Comparison of ENCODE assay signal across 8 mouse cellular contexts in the genomic region with DNA sequence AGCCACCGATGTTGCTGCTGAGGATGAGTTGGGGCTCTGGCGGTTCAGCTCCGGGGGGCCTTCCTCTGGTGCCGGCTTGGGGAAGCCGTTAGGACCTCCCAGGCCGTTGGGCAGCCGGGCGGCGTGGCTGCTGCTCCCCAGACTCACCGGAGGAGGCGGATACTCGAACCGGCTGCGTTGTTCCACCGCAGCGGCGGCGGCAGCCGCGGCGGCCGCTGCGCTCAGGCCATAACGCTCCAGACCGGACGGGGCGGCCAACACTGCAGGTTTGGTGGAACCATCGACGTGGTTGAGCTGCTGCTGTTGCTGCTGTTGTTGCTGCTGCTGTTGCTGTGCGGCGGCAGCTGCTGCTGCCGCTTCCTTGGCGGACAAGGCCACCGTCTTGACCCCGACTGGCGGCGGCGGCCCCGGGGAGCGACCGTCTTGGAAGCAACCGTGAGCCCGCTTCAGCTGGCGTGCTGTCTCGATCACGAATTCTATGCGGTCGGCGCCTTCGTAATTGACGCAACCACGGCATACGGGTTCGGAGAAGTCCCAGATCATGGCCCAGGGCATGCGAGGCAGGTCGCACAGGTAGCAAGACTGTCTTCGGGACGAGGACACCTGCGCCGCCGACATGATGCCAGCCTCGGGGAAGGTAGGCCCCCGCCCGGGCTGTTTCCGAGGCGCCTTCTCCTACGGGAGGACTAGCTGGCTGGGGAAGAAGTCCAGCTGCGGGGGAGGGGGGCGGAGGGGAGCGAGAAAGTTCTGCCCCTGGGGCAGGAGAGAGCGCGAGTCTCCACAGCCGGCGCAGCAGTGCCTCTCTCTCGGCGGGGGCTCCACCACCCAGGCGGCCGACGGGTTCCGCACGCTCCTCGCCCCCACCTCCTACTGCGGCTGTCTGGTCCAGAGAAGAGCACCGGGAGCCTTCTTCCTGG. TPM values are rescaled to one million over a fixed set of nuclear protein-coding genes. Genes with fewer than 3 reads are reported as not detected.
DNase-seq lines count a peak whose midpoint lies in the region; ATAC-seq and TF ChIP-seq lines count a peak whose summit lies in the region.

No protein-coding gene starts in this region.

- peaks cover 22% of the 10 kb centered on the region for H3K36me3 ChIP-seq in ES-E14 (ENCODE audit: control insufficient read depth, insufficient read depth, low read length, poor library complexity, severe bottlenecking)
- H3K36me3 ChIP-seq in intestine, embryonic 15.5 days = no peaks in the 10 kb centered on the region

- no peak; the same call in 1 of the 2 replicates for ATAC-seq in intestine, embryonic 15.5 days

- no peaks in the 10 kb centered on the region for H3K27me3 ChIP-seq in intestine, embryonic 15.5 days (replicated peaks)

- peak; percentile 58; the same call in 1 of the 2 replicates for TF ChIP-seq POLR2A in lung, adult 2 months (IDR thresholded peaks at IDR 0.05; ENCODE audit: borderline replicate concordance, extremely low read depth, low read depth, low read length)

- in situ Hi-C loops in ES-E14 (cut with MboI; ENCODE audit: low sequenced_read_pairs in 2 of 2, unreplicated experiment in 2 of 2) = no loop called here

- H3K27ac ChIP-seq in ES-E14 (ENCODE audit: insufficient read depth, low read depth, low read length, poor library complexity, severe bottlenecking) = peak overlapping the region; percentile 96
- H3K27ac ChIP-seq in intestine, embryonic 15.5 days = peak overlapping the region; percentile 98

- H3K9ac ChIP-seq in ES-E14 (ENCODE audit: insufficient read depth, low read depth, low read length, poor library complexity, severe bottlenecking) = peak overlapping the region; percentile 94
- peak overlapping the region; percentile 96 for H3K9ac ChIP-seq in intestine, embryonic 15.5 days

- peak overlapping the region; percentile 87 to 89 for H3K4me3 ChIP-seq in ES-E14 (ENCODE audit: insufficient read depth in 1 of 2, low read depth in 1 of 2, low read length in 2 of 2, poor library complexity in 1 of 2, severe bottlenecking in 1 of 2)
- peak overlapping the region; percentile 54 for H3K4me3 ChIP-seq in intestine, embryonic 15.5 days (replicated peaks)
- H3K4me3 ChIP-seq in lung, adult 2 months (replicated peaks; ENCODE audit: extremely low read depth, low read depth, low read length) = peak overlapping the region; percentile 69

- no peak for TF ChIP-seq CTCF in lung, adult 2 months (IDR thresholded peaks at IDR 0.05; ENCODE audit: insufficient read depth, low read length)

- H3K4me1 ChIP-seq in ES-E14 (ENCODE audit: control insufficient read depth in 2 of 2, insufficient read depth in 2 of 2, low read length in 2 of 2, poor library complexity in 1 of 2) = peaks cover 10 to 11% of the 10 kb centered on the region in 2 experiments
- peaks cover 42% of the 10 kb centered on the region for H3K4me1 ChIP-seq in intestine, embryonic 15.5 days (replicated peaks)
- H3K4me1 ChIP-seq in lung, adult 2 months (ENCODE audit: control insufficient read depth, insufficient read depth, low read length) = peaks cover 19% of the 10 kb centered on the region

- no peaks in the 10 kb centered on the region for H3K9me3 ChIP-seq in ES-E14 (ENCODE audit: control insufficient read depth, insufficient read depth, low read depth, low read length)
- no peaks in the 10 kb centered on the region for H3K9me3 ChIP-seq in intestine, embryonic 15.5 days

- H3K4me2 ChIP-seq in intestine, embryonic 15.5 days (replicated peaks) = peak overlapping the region; percentile 89

- under 1% methylated on average over 84 of the region's 84 CpGs for WGBS in intestine, embryonic 15.5 days
- under 1% methylated on average over 84 of the region's 84 CpGs for WGBS in lung, adult 2 months

- DNase-seq in 3T3-L1 (ENCODE audit: low read depth, low spot score) (peak; percentile 59), ES-E14 (ENCODE audit: low read depth, low spot score) (no peak)
- DNase-seq in cerebellum, postnatal 25 days = peak; percentile 80
- peak; percentile 52 to 79 for DNase-seq in gastrocnemius, postnatal 4 days (ENCODE audit: low spot score in 2 of 2)
- peak; percentile 74 for DNase-seq in lung, adult 2 months
- peak; percentile 57 for DNase-seq in retina, embryonic 14.5 days (ENCODE audit: low spot score)
- DNase-seq in urinary bladder, postnatal 4 days (ENCODE audit: low spot score in 2 of 2) = peak; percentile 64 to 66

TF ChIP-seq in ES-E14, 5 proteins besides CTCF, POLR2A, EP300 and RAD21:
- TF ChIP-seq ZNF384 (IDR thresholded peaks at IDR 0.05; ENCODE audit: low read depth, low read length) (no peak), CHD2 (IDR thresholded peaks at IDR 0.05; ENCODE audit: low read depth, low read length) (no peak), HCFC1 (IDR thresholded peaks at IDR 0.05; ENCODE audit: borderline replicate concordance, insufficient read depth, low read length) (no peak), ZC3H11A (IDR thresholded peaks at IDR 0.05; ENCODE audit: borderline replicate concordance, low read depth, low read length) (no peak)

RNA-seq across cellular contexts. Expression of gene Irf2bpl, which starts 1.1 kb away (rescaled TPM):
- total RNA-seq in ES-E14 (2012; rRNA removed) = 39.5 and 43.2 TPM in 2 replicates
- total RNA-seq in gastrocnemius, postnatal 4 days (2021) = 10 to 100 TPM; 43.2 to 44.8 TPM
- polyA plus RNA-seq in intestine, embryonic 15.5 days (2015; fragmentation: Nextera tagmentation; extraction: Ambion mirVana) = 19.6 and 22.4 TPM in 2 replicates
- polyA plus RNA-seq in lung, adult 2 months (2012; rRNA removed) = 50.0 and 79.4 TPM in 2 replicates
